Mouse (Mus musculus) stomach, embryonic 15.5 days (tissue): ENCODE measurements around the gene Dppa1. TPM values are rescaled to one million over a fixed set of nuclear protein-coding genes. Genes with fewer than 3 reads are reported as not detected.
"Not testable (repeated sequence)": the region's sequence is repeated elsewhere in the genome, so short reads cannot be mapped to it uniquely, and the experiment has no call there.

Experiments used
- ATAC-seq: fragments of 200-750 bp; cut with Nextera tagmentation; 2 replicates; pipeline ENCODE4 v1.8.0; 2017; ENCODE audit warnings: low read depth, moderate number of reproducible peaks, moderate TSS enrichment; ENCODE audit not compliant: insufficient read depth, low FRiP score
- H3K27ac ChIP-seq: fragments of 300-500 bp; sonication (generic); 2 replicates; pipeline ENCODE4 v1.5.1; 2015; ENCODE audit warnings: mild to moderate bottlenecking, inconsistent platforms
- H3K27me3 ChIP-seq: fragments of 300-500 bp; sonication (generic); replicated peaks from 2 replicates; pipeline ENCODE4 v1.6.1; 2015; ENCODE audit warnings: inconsistent platforms
- H3K36me3 ChIP-seq: fragments of 300-500 bp; sonication (generic); 2 replicates; pipeline ENCODE4 v1.6.1; 2015; ENCODE audit warnings: inconsistent platforms
- H3K4me1 ChIP-seq: fragments of 300-500 bp; sonication (generic); 2 replicates; pipeline ENCODE4 v1.6.1; 2015; ENCODE audit warnings: inconsistent platforms
- H3K4me2 ChIP-seq: fragments of 300-500 bp; sonication (generic); 2 replicates; pipeline ENCODE4 v1.6.1; 2015; ENCODE audit warnings: mild to moderate bottlenecking, inconsistent platforms
- H3K4me3 ChIP-seq: fragments of 300-500 bp; sonication (generic); replicated peaks from 2 replicates; pipeline ENCODE4 v1.5.1; 2015; ENCODE audit warnings: inconsistent platforms
- H3K9ac ChIP-seq: fragments of 300-500 bp; sonication (generic); 2 replicates; pipeline ENCODE4 v1.6.1; 2015; ENCODE audit warnings: inconsistent platforms
- H3K9me3 ChIP-seq: fragments of 300-500 bp; sonication (generic); 2 replicates; pipeline ENCODE4 v1.6.1; 2016; ENCODE audit warnings: inconsistent platforms
- WGBS: fragments of 180-500 bp; shearing (Covaris S2); methylation state at CpG from one replicate; pipeline ENCODE4 v1.1.7; 2015; 5-methylcytosine and 5-hydroxymethylcytosine counted together
- polyA plus RNA-seq: library from polyadenylated mRNA; unstranded; fragments of >200 nt; fragmentation: Nextera tagmentation; extraction: Ambion mirVana; gene quantifications from 2 replicates; pipeline ENCODE4 v1.2.1, GENCODE M21; 2015

Gene Dppa1
- not detected in 2 replicates for polyA plus RNA-seq

- H3K27me3 ChIP-seq = no peaks in the 10 kb centered on the region
- no peak within 1 kb of the TSS for H3K4me2 ChIP-seq
- ATAC-seq = no peak
- no peaks in the 10 kb centered on the region for H3K4me1 ChIP-seq
- WGBS = 52% methylated on average over 2 of the region's 2 CpGs
- no peaks in the 10 kb centered on the region for H3K9me3 ChIP-seq
- H3K4me3 ChIP-seq = no peak within 1 kb of the TSS
- H3K36me3 ChIP-seq = no peaks in the 10 kb centered on the region
- no peak within 1 kb of the TSS for H3K27ac ChIP-seq
- no peak within 1 kb of the TSS for H3K9ac ChIP-seq
Measured at GRCm38 (mm10) chr11:46629211-46629795, at the start of gene Dppa1. TSS of gene Dppa1 (minus strand) at chr11:46629261.

GRCm38 (mm10) chr11:46667938-46668337, 38.9 kb upstream of the Dppa1 start:
- Histone ChIP-seq H3K4me1 (no peaks in the 10 kb centered on the region), H3K9me3 (no peaks in the 10 kb centered on the region), H3K27me3 (no peaks in the 10 kb centered on the region), H3K9ac (no peak overlapping the region), H3K4me3 (no peak overlapping the region), H3K27ac (no peak overlapping the region), H3K4me2 (no peak overlapping the region), H3K36me3 (no peaks in the 10 kb centered on the region)
- no peak for ATAC-seq
- WGBS = 69% methylated on average over 2 of the region's 2 CpGs

- no peak for ATAC-seq
Measured at GRCm38 (mm10) chr11:46667105-46667504, 38.0 kb upstream of the Dppa1 start.

GRCm38 (mm10) chr11:46665599-46666522, 36.8 kb upstream of the Dppa1 start:
- H3K9ac ChIP-seq = no peak overlapping the region
- H3K36me3 ChIP-seq = no peaks in the 10 kb centered on the region
- no peak for ATAC-seq
- 68% methylated on average over 6 of the region's 6 CpGs for WGBS
- no peaks in the 10 kb centered on the region for H3K9me3 ChIP-seq
- no peak overlapping the region for H3K4me3 ChIP-seq
- H3K27me3 ChIP-seq = no peaks in the 10 kb centered on the region
- H3K4me1 ChIP-seq = no peaks in the 10 kb centered on the region
- H3K4me2 ChIP-seq = no peak overlapping the region
- H3K27ac ChIP-seq = no peak overlapping the region

More at GRCm38 (mm10) chr11:46667105-46667504, 38.0 kb upstream of the Dppa1 start:
- no peaks in the 10 kb centered on the region for H3K36me3 ChIP-seq
- no peak overlapping the region for H3K4me3 ChIP-seq
- no peaks in the 10 kb centered on the region for H3K4me1 ChIP-seq
- no peak overlapping the region for H3K27ac ChIP-seq
- WGBS = 95% methylated on average over 3 of the region's 3 CpGs
- H3K9ac ChIP-seq = no peak overlapping the region
- H3K27me3 ChIP-seq = no peaks in the 10 kb centered on the region
- no peaks in the 10 kb centered on the region for H3K9me3 ChIP-seq
- no peak overlapping the region for H3K4me2 ChIP-seq

GRCm38 (mm10) chr11:46663215-46663614, 34.2 kb upstream of the Dppa1 start:
- Histone ChIP-seq H3K9ac (no peak overlapping the region), H3K36me3 (no peaks in the 10 kb centered on the region), H3K27me3 (no peaks in the 10 kb centered on the region), H3K4me1 (no peaks in the 10 kb centered on the region), H3K9me3 (no peaks in the 10 kb centered on the region), H3K27ac (no peak overlapping the region), H3K4me2 (no peak overlapping the region), H3K4me3 (no peak overlapping the region)
- 69% methylated on average over 4 of the region's 4 CpGs for WGBS
- no peak for ATAC-seq

GRCm38 (mm10) chr11:46652476-46652875, 23.4 kb upstream of the Dppa1 start:
- Histone ChIP-seq H3K27ac (no peak overlapping the region), H3K4me1 (no peaks in the 10 kb centered on the region), H3K27me3 (no peaks in the 10 kb centered on the region), H3K9me3 (no peaks in the 10 kb centered on the region), H3K36me3 (no peaks in the 10 kb centered on the region), H3K9ac (no peak overlapping the region), H3K4me2 (no peak overlapping the region), H3K4me3 (no peak overlapping the region)
- ATAC-seq = no peak
- WGBS = 82% methylated on average over 3 of the region's 3 CpGs

- not testable (repeated sequence) for H3K27ac ChIP-seq, H3K27me3 ChIP-seq, H3K9ac ChIP-seq, ATAC-seq, H3K4me3 ChIP-seq, H3K4me2 ChIP-seq, H3K4me1 ChIP-seq, H3K36me3 ChIP-seq, H3K9me3 ChIP-seq
- WGBS = 71% methylated on average over 3 of the region's 3 CpGs
Measured at GRCm38 (mm10) chr11:46649655-46650054, 20.6 kb upstream of the Dppa1 start.

GRCm38 (mm10) chr11:46644824-46645223, 15.8 kb upstream of the Dppa1 start:
- H3K9ac ChIP-seq = no peak overlapping the region
- no peak for ATAC-seq
- no peak overlapping the region for H3K4me2 ChIP-seq
- WGBS = 52% methylated on average over 1 of the region's 1 CpGs
- H3K27me3 ChIP-seq = no peaks in the 10 kb centered on the region
- H3K4me3 ChIP-seq = no peak overlapping the region
- no peaks in the 10 kb centered on the region for H3K36me3 ChIP-seq
- H3K27ac ChIP-seq = no peak overlapping the region
- no peaks in the 10 kb centered on the region for H3K4me1 ChIP-seq
- H3K9me3 ChIP-seq = no peaks in the 10 kb centered on the region

- ATAC-seq = no peak
- no peak overlapping the region for H3K4me2 ChIP-seq
Measured at GRCm38 (mm10) chr11:46636568-46636967, 7.5 kb upstream of the Dppa1 start.

GRCm38 (mm10) chr11:46635516-46635915, 6.5 kb upstream of the Dppa1 start:
- H3K9ac ChIP-seq, H3K27me3 ChIP-seq, H3K27ac ChIP-seq, H3K4me1 ChIP-seq, H3K4me2 ChIP-seq, H3K4me3 ChIP-seq, H3K36me3 ChIP-seq, H3K9me3 ChIP-seq, ATAC-seq: not testable (repeated sequence)
- WGBS = 77% methylated on average over 4 of the region's 4 CpGs

More at GRCm38 (mm10) chr11:46636568-46636967, 7.5 kb upstream of the Dppa1 start:
- Histone ChIP-seq H3K9ac (no peak overlapping the region), H3K4me3 (no peak overlapping the region), H3K4me1 (no peaks in the 10 kb centered on the region), H3K27me3 (no peaks in the 10 kb centered on the region), H3K9me3 (no peaks in the 10 kb centered on the region), H3K36me3 (no peaks in the 10 kb centered on the region), H3K27ac (no peak overlapping the region)
- 60% methylated on average over 3 of the region's 3 CpGs for WGBS

- Histone ChIP-seq H3K9ac (no peak overlapping the region), H3K36me3 (no peaks in the 10 kb centered on the region), H3K4me3 (no peak overlapping the region), H3K27me3 (no peaks in the 10 kb centered on the region), H3K4me1 (no peaks in the 10 kb centered on the region), H3K9me3 (no peaks in the 10 kb centered on the region), H3K4me2 (no peak overlapping the region), H3K27ac (no peak overlapping the region)
- no peak for ATAC-seq
- 23% methylated on average over 3 of the region's 3 CpGs for WGBS
Measured at GRCm38 (mm10) chr11:46631635-46632034, 2.6 kb upstream of the Dppa1 start.

- no peak for ATAC-seq
- Histone ChIP-seq H3K4me1 (no peaks in the 10 kb centered on the region), H3K4me3 (no peak overlapping the region), H3K27me3 (no peaks in the 10 kb centered on the region), H3K9me3 (no peaks in the 10 kb centered on the region), H3K4me2 (no peak overlapping the region), H3K9ac (no peak overlapping the region), H3K27ac (no peak overlapping the region), H3K36me3 (no peaks in the 10 kb centered on the region)
- 46% methylated on average over 7 of the region's 7 CpGs for WGBS
Measured at GRCm38 (mm10) chr11:46620414-46621168, 8.5 kb downstream of the Dppa1 start.
